Mouse (Mus musculus): ENCODE data around the gene Tcl1b3.
"Not testable (repeated sequence)": the region's sequence is repeated elsewhere in the genome, so short reads cannot be mapped to it uniquely, and the experiment has no call there.

- not testable (repeated sequence) for TF ChIP-seq POLR2A (IDR thresholded peaks at IDR 0.05; ENCODE audit: control insufficient read depth, extremely low read depth, insufficient read depth, low read length, poor library complexity)
- peak; percentile 27; the same call in 1 of the 2 replicates for TF ChIP-seq CTCF (IDR thresholded peaks at IDR 0.05; ENCODE audit: borderline replicate concordance, control insufficient read depth, extremely low read depth, insufficient read depth, low read length, poor library complexity)
These were observed 16.5 kb upstream of the Tcl1b3 start for GRCm38 (mm10) chr12:105174318-105174717.
